Mouse (Mus musculus) granulocyte monocyte progenitor cell, adult 5-6 weeks (primary cell): ENCODE results near the gene Abcb10. TPM values are rescaled to one million over a fixed set of nuclear protein-coding genes. Genes with fewer than 3 reads are reported as not detected.

Source experiments
- ATAC-seq: replicated peaks from 2 replicates; pipeline ENCODE4 v1.8.0; 2016; ENCODE audit warnings: mild to moderate bottlenecking, moderate TSS enrichment, inconsistent platforms; ENCODE audit not compliant: poor library complexity, severe bottlenecking
- total RNA-seq, 2 experiments: library from RNA; stranded (forward) in 1 of 2; stranded (reverse) in 1 of 2; fragments of 200-712, 200-1000 nt in 1 of 2; fragments of >200 nt in 1 of 2; fragmentation: Nextera tagmentation in 1 of 2; gene quantifications; 2 replicates each; pipeline ENCODE4 v1.2.3; 2014 to 2017

Abcb10 gene
- total RNA-seq, 2 experiments from 2014 or later = 20.8 to 24.1 TPM

DNA sequence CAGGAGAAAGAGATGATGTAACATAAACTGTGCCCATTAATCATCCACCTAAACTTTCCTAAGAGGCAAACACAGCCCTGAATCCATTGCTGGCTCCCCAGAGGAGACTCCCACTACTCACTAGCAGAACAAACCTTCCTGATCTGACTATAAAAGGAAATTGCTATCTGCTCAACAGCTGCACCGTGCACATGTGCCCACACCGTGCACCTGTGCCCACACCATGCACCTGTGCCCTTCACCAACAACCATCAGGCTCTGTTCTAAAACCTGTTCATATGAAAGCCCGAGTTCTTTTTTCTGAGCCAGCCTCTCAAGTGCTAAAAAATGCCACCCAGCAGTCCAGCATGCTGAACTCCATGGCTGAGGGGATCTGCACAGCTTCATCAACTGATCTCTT, 68.3 kb downstream of the Abcb10 start:
- no peak for ATAC-seq

DNA sequence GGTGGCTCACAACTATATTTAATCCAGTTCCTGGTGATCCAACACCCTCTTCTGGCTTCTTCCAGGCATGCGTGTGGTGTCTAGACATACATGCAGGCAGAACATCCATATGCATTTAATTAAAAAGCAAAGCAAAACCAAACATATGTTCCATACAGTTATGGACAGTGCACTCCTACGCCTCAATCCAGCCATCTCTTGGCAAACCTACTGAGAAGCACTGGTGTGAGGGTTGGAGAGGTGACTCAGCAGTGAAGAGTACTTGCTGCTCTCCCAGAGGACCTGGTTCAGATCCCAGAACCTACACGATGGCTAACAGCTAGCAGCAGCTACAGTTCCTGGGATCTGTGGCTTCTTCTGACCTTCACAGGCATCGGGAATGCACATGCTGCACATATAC, 70.7 kb downstream of the Abcb10 start:
- no peak for ATAC-seq

DNA sequence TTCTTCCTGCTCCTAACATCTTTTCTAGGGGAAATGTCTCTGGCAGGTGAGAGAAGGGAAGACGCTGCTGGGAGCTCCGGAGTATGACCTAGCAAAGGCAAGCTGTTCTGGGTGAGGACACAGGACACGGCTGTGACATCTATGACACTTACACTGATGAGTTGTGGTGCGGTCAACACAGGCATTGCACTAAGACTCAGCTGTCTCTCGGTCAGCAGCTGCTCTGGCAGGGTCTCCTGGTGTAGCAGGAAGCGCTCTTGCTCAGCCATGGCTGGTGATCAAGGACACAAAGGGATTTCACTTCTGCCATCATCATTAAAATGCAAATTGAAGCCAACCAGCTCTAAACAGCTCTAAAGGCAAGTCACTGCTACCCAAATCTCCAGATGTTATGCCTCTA, 75.3 kb downstream of the Abcb10 start:
- no peak for ATAC-seq

DNA sequence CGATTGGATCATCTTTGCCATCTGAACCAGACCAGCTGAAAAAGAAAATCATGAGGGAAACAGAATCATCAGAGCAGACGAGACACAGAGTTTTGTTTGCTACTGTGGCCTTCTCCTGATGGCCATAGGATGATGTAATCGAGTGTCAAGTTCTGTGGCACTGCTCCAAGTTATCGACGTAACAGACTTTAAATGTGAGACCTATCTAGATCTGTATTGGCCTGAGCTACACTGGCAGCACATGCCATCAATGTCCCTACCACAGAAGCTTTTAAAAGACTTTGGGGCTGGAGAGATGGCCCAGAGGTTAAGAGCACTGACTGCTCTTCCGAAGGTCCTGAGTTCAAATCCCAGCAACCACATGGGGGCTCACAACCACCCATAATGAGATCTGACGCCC, 80.3 kb downstream of the Abcb10 start:
- ATAC-seq = no peak

Other genes with a start within 250 kb of the Abcb10 start
- 6.2 TPM in 1 of 2 replicates, not detected in the other for gene Rab4a, start 177.1 kb downstream of the Abcb10 start, total RNA-seq (2014; fragmentation: Nextera tagmentation)
- 0.21 and 0.43 TPM in 2 replicates for gene Rab4a, start 177.1 kb downstream of the Abcb10 start, total RNA-seq (2017)
- 4.4 and 4.8 TPM in 2 replicates for gene Ccsap, start 122.9 kb downstream of the Abcb10 start, total RNA-seq (2014; fragmentation: Nextera tagmentation)
- 5.1 and 5.3 TPM in 2 replicates for gene Ccsap, start 122.9 kb downstream of the Abcb10 start, total RNA-seq (2017)
- not detected in 2 replicates for gene Acta1, start 88.4 kb downstream of the Abcb10 start, total RNA-seq (2014; fragmentation: Nextera tagmentation)
- not detected in 2 replicates for gene Acta1, start 88.4 kb downstream of the Abcb10 start, total RNA-seq (2017)
- 25.5 and 33.3 TPM in 2 replicates for gene Nup133, start 33.9 kb downstream of the Abcb10 start, total RNA-seq (2014; fragmentation: Nextera tagmentation)
- gene Nup133, start 33.9 kb downstream of the Abcb10 start, total RNA-seq (2017) = 26.7 and 26.8 TPM in 2 replicates
- 27.9 and 36.4 TPM in 2 replicates for gene Taf5l, start 38.3 kb upstream of the Abcb10 start, total RNA-seq (2014; fragmentation: Nextera tagmentation)
- gene Taf5l, start 38.3 kb upstream of the Abcb10 start, total RNA-seq (2017) = 33.9 and 37.4 TPM in 2 replicates
- gene Urb2, start 38.4 kb upstream of the Abcb10 start, total RNA-seq (2014; fragmentation: Nextera tagmentation) = 27.8 and 29.2 TPM in 2 replicates
- gene Urb2, start 38.4 kb upstream of the Abcb10 start, total RNA-seq (2017) = 23.6 and 27.2 TPM in 2 replicates
- gene Galnt2, start 248.3 kb upstream of the Abcb10 start, total RNA-seq (2014; fragmentation: Nextera tagmentation) = 25.6 and 48.0 TPM in 2 replicates
- gene Galnt2, start 248.3 kb upstream of the Abcb10 start, total RNA-seq (2017) = 20.4 and 32.7 TPM in 2 replicates